Mouse (Mus musculus) CH12.LX (cell line): ENCODE results near the gene Gm49383. TPM values are rescaled to one million over a fixed set of nuclear protein-coding genes. Genes with fewer than 3 reads are reported as not detected.

Experiments
- DNase-seq: peaks from one replicate; pipeline ENCODE4 v3.0.0-alpha.2; 2013; ENCODE audit errors: extremely low read depth
- H3K27ac ChIP-seq: 2 replicates; pipeline ENCODE4 v1.5.1; 2012; ENCODE audit warnings: low read depth, mild to moderate bottlenecking, control low read depth, moderate library complexity; ENCODE audit not compliant: insufficient read depth
- H3K27me3 ChIP-seq: replicated peaks from 2 replicates; pipeline ENCODE3; 2012; ENCODE audit warnings: inconsistent platforms
- H3K36me3 ChIP-seq, 2 experiments: replicated peaks in 1 of 2; 2 replicates each; pipeline versions ENCODE3 to v1.6.1; 2012; ENCODE audit warnings: inconsistent platforms in 1 of 2, low read length in 1 of 2, mild to moderate bottlenecking in 1 of 2, mixed read lengths in 1 of 2, moderate library complexity in 1 of 2; ENCODE audit not compliant: control insufficient read depth in 1 of 2, insufficient read depth in 1 of 2
- H3K4me1 ChIP-seq, 2 experiments: 2 replicates each; pipeline ENCODE4 v1.6.1; 2012; ENCODE audit warnings: inconsistent platforms in 1 of 2, moderate library complexity in 1 of 2; ENCODE audit not compliant: insufficient read depth in 2 of 2, control insufficient read depth in 1 of 2
- H3K4me2 ChIP-seq: 2 replicates; pipeline ENCODE4 v1.6.1; 2012; ENCODE audit warnings: low read depth, mild to moderate bottlenecking, control low read depth; ENCODE audit not compliant: poor library complexity, insufficient read depth, severe bottlenecking
- H3K4me3 ChIP-seq, 3 experiments: fragments of 150-350 bp in 1 of 3; sonication (generic) in 1 of 3; replicated peaks in 1 of 3; 2 replicates each; pipeline versions ENCODE3 to v1.5.1; 2011 to 2012; ENCODE audit warnings: low read depth in 2 of 3, low read length in 2 of 3, mild to moderate bottlenecking in 2 of 3, moderate library complexity in 2 of 3, control low read depth in 1 of 3, improper control_type of control experiment in 1 of 3, inconsistent platforms in 1 of 3, mixed read lengths in 1 of 3; ENCODE audit not compliant: poor library complexity in 1 of 3
- H3K79me2 ChIP-seq: replicated peaks from 2 replicates; pipeline ENCODE4 v1.6.1; 2012; ENCODE audit warnings: mild to moderate bottlenecking, moderate library complexity; ENCODE audit not compliant: control insufficient read depth, poor library complexity, insufficient read depth, severe bottlenecking; ENCODE audit errors: extremely low read depth
- H3K9ac ChIP-seq: 2 replicates; pipeline ENCODE4 v1.6.1; 2012; ENCODE audit warnings: low read depth, mild to moderate bottlenecking, control low read depth, moderate library complexity; ENCODE audit not compliant: insufficient read depth
- H3K9me3 ChIP-seq: replicated peaks from 2 replicates; pipeline ENCODE3; 2012; ENCODE audit warnings: low read length, inconsistent platforms, mixed read lengths
- BHLHE40 ChIP-seq: IDR thresholded peaks from 2 replicates; pipeline ENCODE4 v1.6.1; 2011; ENCODE audit warnings: mild to moderate bottlenecking, low read depth, low read length, improper control_type of control experiment
- E2F4 ChIP-seq: IDR thresholded peaks from 2 replicates; pipeline ENCODE4 v1.6.1; 2011; ENCODE audit warnings: low read depth, low read length, improper control_type of control experiment; ENCODE audit not compliant: insufficient replicate concordance
- GABPA ChIP-seq: IDR thresholded peaks from 2 replicates; pipeline ENCODE4 v1.6.1; 2012; ENCODE audit warnings: low read depth, low read length, improper control_type of control experiment, inconsistent platforms; ENCODE audit not compliant: insufficient replicate concordance
- HCFC1 ChIP-seq: IDR thresholded peaks from 2 replicates; pipeline ENCODE4 v1.6.1; 2012; ENCODE audit warnings: low read depth, mild to moderate bottlenecking, inconsistent platforms, low read length, improper control_type of control experiment
- JUN ChIP-seq: IDR thresholded peaks from 2 replicates; pipeline ENCODE4 v1.6.1; 2011; ENCODE audit warnings: low read depth, mild to moderate bottlenecking, low read length, improper control_type of control experiment, moderate library complexity; ENCODE audit not compliant: insufficient read depth
- JUND ChIP-seq: conservative IDR thresholded peaks from 2 replicates; pipeline ENCODE4 v1.6.1; 2011; ENCODE audit warnings: low read depth, low read length, improper control_type of control experiment
- KAT2A ChIP-seq: IDR thresholded peaks from 2 replicates; pipeline ENCODE4 v1.6.1; 2012; ENCODE audit warnings: low read length, improper control_type of control experiment, inconsistent platforms; ENCODE audit not compliant: insufficient replicate concordance
- MEF2A ChIP-seq: IDR thresholded peaks from 2 replicates; pipeline ENCODE4 v1.6.1; 2014; ENCODE audit warnings: low read depth, mild to moderate bottlenecking, inconsistent platforms, low read length, improper control_type of control experiment, borderline replicate concordance
- NRF1 ChIP-seq: IDR thresholded peaks from 2 replicates; pipeline ENCODE4 v1.6.1; 2014; ENCODE audit warnings: low read depth, mild to moderate bottlenecking, inconsistent platforms, low read length, improper control_type of control experiment, moderate library complexity
- RCOR1 ChIP-seq: conservative IDR thresholded peaks from 2 replicates; pipeline ENCODE4 v1.6.1; 2012; ENCODE audit warnings: low read depth, mild to moderate bottlenecking, inconsistent platforms, low read length, improper control_type of control experiment
- TBP ChIP-seq: conservative IDR thresholded peaks from 2 replicates; pipeline ENCODE4 v1.6.1; 2011; ENCODE audit warnings: low read depth, low read length, improper control_type of control experiment
- TCF12 ChIP-seq: IDR thresholded peaks from 2 replicates; pipeline ENCODE4 v1.6.1; 2014; ENCODE audit warnings: low read depth, mild to moderate bottlenecking, inconsistent platforms, low read length, improper control_type of control experiment
- USF2 ChIP-seq: conservative IDR thresholded peaks from 2 replicates; pipeline ENCODE4 v1.6.1; 2011; ENCODE audit warnings: low read depth, low read length, improper control_type of control experiment
- ZKSCAN1 ChIP-seq: IDR thresholded peaks from 2 replicates; pipeline ENCODE4 v1.6.1; 2012; ENCODE audit warnings: low read depth, inconsistent platforms, low read length, improper control_type of control experiment, borderline replicate concordance
- dilution Hi-C: fragments of 300-500 bp; cut with MboI; formaldehyde crosslinking; loops from 2 replicates; pipeline ENCODE4 v1.14.3; 2020; ENCODE audit warnings: low sequenced_read_pairs; ENCODE audit not compliant: extremely low pct_unique_long_range_greater_than_20kb, extremely low pct_ligation_motif_present
- in situ Hi-C: fragments of 300-500 bp; cut with MboI; formaldehyde crosslinking; loops from 3 replicates; pipeline ENCODE4 v1.14.3; 2019; ENCODE audit warnings: low sequenced_read_pairs, low pct_ligation_motif_present, low pct_unique_long_range_greater_than_20kb, mixed read lengths
- polyA plus RNA-seq: library from polyadenylated mRNA; unstranded; fragments of >175 nt; gene quantifications from 2 replicates; pipeline ENCODE4 v1.2.1, GENCODE M21; 2012; ENCODE audit warnings: low read depth; ENCODE audit not compliant: insufficient read length
- total RNA-seq, 2 experiments: library from RNA; depleted of rRNA; stranded (reverse); fragments of 300-350 nt in 1 of 2; fragments of >200 nt in 1 of 2; gene quantifications; 2 replicates each; pipeline ENCODE4 v1.2.3; 2012 to 2014

Gene Gm49383
- total and polyA plus RNA-seq, 3 experiments: 19.1 to 52.1 (median 21.3) TPM

DNA sequence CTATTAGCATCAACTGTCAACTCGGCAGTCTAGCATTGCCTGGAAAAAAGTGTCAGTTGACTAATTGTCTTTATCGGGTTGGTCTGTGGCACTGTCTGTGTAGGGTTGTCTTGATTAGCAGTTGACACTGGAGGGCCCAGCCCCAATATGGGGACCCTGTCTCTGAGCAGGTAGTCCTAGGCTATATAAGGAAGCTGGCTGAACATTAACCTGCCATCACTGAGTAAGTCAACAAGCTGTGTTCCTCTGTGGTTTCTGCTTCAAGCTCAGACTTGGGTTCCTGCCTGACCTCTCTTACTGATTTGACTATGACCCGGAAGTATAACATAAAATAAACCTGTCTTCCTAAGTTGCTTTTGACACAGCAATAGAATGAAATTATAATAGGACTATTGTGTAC, 20.9 kb downstream of the Gm49383 start:
- no peak overlapping the region for H3K9ac ChIP-seq
- no peak for DNase-seq
- H3K79me2 ChIP-seq: 0 out of 2 replicates have a peak, but pooled peaks cover 5% of the 10 kb centered on the region
- no peak overlapping the region for H3K4me2 ChIP-seq
- H3K4me1 ChIP-seq: peaks cover 0 to 4% of the 10 kb centered on the region in 2 experiments; a peak in 1 of 4 replicates
- peaks cover 3% of the 10 kb centered on the region for H3K9me3 ChIP-seq
- H3K27me3 ChIP-seq: no peaks in the 10 kb centered on the region
- H3K4me3 ChIP-seq: no peak overlapping the region
- peaks cover 22 to 64% of the 10 kb centered on the region in 2 experiments for H3K36me3 ChIP-seq
- TF ChIP-seq KAT2A (no peak), RCOR1 (no peak), NRF1 (no peak), JUN (no peak), GABPA (no peak), E2F4 (no peak)
- no peak overlapping the region for H3K27ac ChIP-seq
- in situ Hi-C loops: no loop called here
- dilution Hi-C loops: no loop called here

DNA sequence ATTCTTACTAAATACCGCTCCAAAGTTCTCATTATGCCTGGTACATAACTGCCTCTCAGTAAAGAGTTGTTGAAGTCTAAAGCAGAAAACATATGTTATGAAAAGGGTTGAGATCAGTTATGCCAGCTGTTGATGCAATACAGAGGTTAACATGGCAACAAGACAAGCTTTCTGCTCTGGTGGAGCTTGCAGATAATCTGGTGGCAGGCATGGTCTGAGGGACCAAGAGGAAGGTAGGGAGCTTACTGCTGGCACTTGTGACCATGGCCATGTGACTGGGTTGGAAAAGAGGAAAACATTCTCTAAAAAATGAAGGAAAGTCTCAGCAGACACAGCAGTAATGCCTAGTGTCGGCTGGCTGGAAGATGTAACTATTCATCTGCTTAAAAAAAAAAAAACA, 25.6 kb downstream of the Gm49383 start:
- Histone ChIP-seq H3K4me2 (no peak overlapping the region), H3K27ac (no peak overlapping the region), H3K36me3 (peaks cover 15 to 41% of the 10 kb centered on the region in 2 experiments), H3K79me2 (peaks cover 18% of the 10 kb centered on the region), H3K9me3 (no peaks in the 10 kb centered on the region), H3K9ac (no peak overlapping the region), H3K4me3 (no peak overlapping the region), H3K27me3 (no peaks in the 10 kb centered on the region), H3K4me1 (peaks cover 3 to 20% of the 10 kb centered on the region in 2 experiments)
- dilution Hi-C loops (no loop called here), in situ Hi-C loops (no loop called here)
- DNase-seq: no peak
- no peak for TF ChIP-seq E2F4
- no peak for TF ChIP-seq TBP
- no peak for TF ChIP-seq MEF2A
- TF ChIP-seq JUND: no peak
- TF ChIP-seq USF2: no peak
- no peak for TF ChIP-seq ZKSCAN1
- no peak for TF ChIP-seq TCF12
- TF ChIP-seq BHLHE40: no peak
- TF ChIP-seq HCFC1: no peak
